ENCODE assay signal across 18 mouse cellular contexts in genomic region chr10:83013984-83014383, GRCm38 (mm10). TPM values are rescaled to one million over a fixed set of nuclear protein-coding genes. Genes with fewer than 3 reads are reported as not detected.
A peak's percentile ranks its signal among the peaks of the same experiment; 100 is the strongest.
DNase-seq lines count a peak whose midpoint lies in the region; ATAC-seq and TF ChIP-seq lines count a peak whose summit lies in the region.
"Had no signal": no experiment of that assay in that cellular context is flagged by ENCODE, and none has a peak within 500 bp of the region (broad histone marks: within the 10 kb centered on the region; RNA-seq: fewer than 3 reads in every experiment).

No protein-coding gene starts in this region.

- no peak overlapping the region for H3K9ac ChIP-seq in intestine, embryonic 16.5 days (ENCODE audit: low read depth, low read length)
- H3K9ac ChIP-seq in intestine, postnatal 0 days (ENCODE audit: low read depth, low read length), result no peak overlapping the region
- H3K9ac ChIP-seq in liver, embryonic 12.5 days, result peak overlapping the region; percentile 49
- H3K9ac ChIP-seq in stomach, embryonic 15.5 days, result no peak overlapping the region
- H3K9ac ChIP-seq: heart, embryonic 15.5 days; hindbrain, embryonic 13.5 days; intestine, embryonic 15.5 days; limb, embryonic 13.5 days; neural tube, embryonic 12.5 days had no signal

- DNase-seq in embryonic facial prominence, embryonic 10.5 days (ENCODE audit: low spot score), result no peak
- no peak for DNase-seq in frontal cortex, postnatal 14 days (ENCODE audit: low spot score in 2 of 2)
- no peak for DNase-seq in kidney, postnatal 36 days
- DNase-seq: cerebellum, adult 18-20 months; cerebellum, postnatal 36 days; gastrocnemius, postnatal 10 days; kidney, postnatal 14 days; thymus, postnatal 14 days had no signal

- H3K4me3 ChIP-seq in intestine, embryonic 16.5 days (ENCODE audit: low read length), result no peak overlapping the region
- no peak overlapping the region for H3K4me3 ChIP-seq in intestine, postnatal 0 days (ENCODE audit: low read depth, low read length)
- H3K4me3 ChIP-seq in embryonic facial prominence, embryonic 10.5 days, result no peak overlapping the region
- H3K4me3 ChIP-seq in liver, embryonic 12.5 days, result no peak overlapping the region
- no peak overlapping the region for H3K4me3 ChIP-seq in stomach, embryonic 15.5 days (replicated peaks)
- H3K4me3 ChIP-seq: heart, embryonic 15.5 days; hindbrain, embryonic 13.5 days; intestine, embryonic 15.5 days; left cerebral cortex, adult 2 months; limb, embryonic 13.5 days; neural tube, embryonic 12.5 days had no signal

- peaks cover 3% of the 10 kb centered on the region; the same call in 1 of the 2 replicates for H3K4me1 ChIP-seq in intestine, embryonic 16.5 days (ENCODE audit: control insufficient read depth, insufficient read depth, low read length)
- H3K4me1 ChIP-seq in intestine, postnatal 0 days (replicated peaks; ENCODE audit: control insufficient read depth, insufficient read depth, low read length), result no peaks in the 10 kb centered on the region
- H3K4me1 ChIP-seq in embryonic facial prominence, embryonic 10.5 days, result peaks cover 33% of the 10 kb centered on the region
- H3K4me1 ChIP-seq in liver, embryonic 12.5 days, result peaks cover 96% of the 10 kb centered on the region
- no peaks in the 10 kb centered on the region for H3K4me1 ChIP-seq in stomach, embryonic 15.5 days
- H3K4me1 ChIP-seq: intestine, embryonic 15.5 days had no signal

- TF ChIP-seq CTCF in intestine, postnatal 0 days (IDR thresholded peaks at IDR 0.05; ENCODE audit: low read depth), result no peak

- H3K4me2 ChIP-seq in intestine, embryonic 16.5 days (ENCODE audit: low read depth, low read length), result no peak overlapping the region
- no peak overlapping the region for H3K4me2 ChIP-seq in intestine, postnatal 0 days (replicated peaks; ENCODE audit: low read depth)
- H3K4me2 ChIP-seq in liver, embryonic 12.5 days, result peak overlapping the region; percentile 48
- no peak overlapping the region for H3K4me2 ChIP-seq in stomach, embryonic 15.5 days
- H3K4me2 ChIP-seq: heart, embryonic 15.5 days; hindbrain, embryonic 13.5 days; intestine, embryonic 15.5 days; limb, embryonic 13.5 days; neural tube, embryonic 12.5 days had no signal

- no peaks in the 10 kb centered on the region for H3K27me3 ChIP-seq in intestine, embryonic 16.5 days (replicated peaks; ENCODE audit: control insufficient read depth, insufficient read depth, low read length)
- no peaks in the 10 kb centered on the region for H3K27me3 ChIP-seq in intestine, postnatal 0 days (replicated peaks; ENCODE audit: control insufficient read depth, insufficient read depth, low read length)
- no peaks in the 10 kb centered on the region for H3K27me3 ChIP-seq in embryonic facial prominence, embryonic 10.5 days (replicated peaks; ENCODE audit: low read depth, poor library complexity, severe bottlenecking)
- H3K27me3 ChIP-seq in liver, embryonic 12.5 days (replicated peaks), result no peaks in the 10 kb centered on the region
- no peaks in the 10 kb centered on the region for H3K27me3 ChIP-seq in stomach, embryonic 15.5 days (replicated peaks)
- H3K27me3 ChIP-seq: heart, embryonic 15.5 days; hindbrain, embryonic 13.5 days; intestine, embryonic 15.5 days; neural tube, embryonic 12.5 days had no signal

- no peaks in the 10 kb centered on the region for H3K36me3 ChIP-seq in intestine, embryonic 16.5 days (ENCODE audit: control insufficient read depth, insufficient read depth, low read length)
- no peaks in the 10 kb centered on the region for H3K36me3 ChIP-seq in intestine, postnatal 0 days (ENCODE audit: control insufficient read depth, insufficient read depth)
- H3K36me3 ChIP-seq in embryonic facial prominence, embryonic 10.5 days (replicated peaks), result no peaks in the 10 kb centered on the region
- peaks cover 9% of the 10 kb centered on the region; the same call in 1 of the 2 replicates for H3K36me3 ChIP-seq in liver, embryonic 12.5 days
- H3K36me3 ChIP-seq in stomach, embryonic 15.5 days, result no peaks in the 10 kb centered on the region
- H3K36me3 ChIP-seq: heart, embryonic 15.5 days; hindbrain, embryonic 13.5 days; intestine, embryonic 15.5 days; limb, embryonic 13.5 days; neural tube, embryonic 12.5 days had no signal

- H3K9me3 ChIP-seq in intestine, embryonic 16.5 days (ENCODE audit: control insufficient read depth, low read length), result no peaks in the 10 kb centered on the region; the same call in 1 of the 2 replicates
- no peaks in the 10 kb centered on the region for H3K9me3 ChIP-seq in intestine, postnatal 0 days (ENCODE audit: control insufficient read depth)
- H3K9me3 ChIP-seq in embryonic facial prominence, embryonic 10.5 days, result no peaks in the 10 kb centered on the region
- 0 out of 2 replicates have a peak, but pooled peaks cover 6% of the 10 kb centered on the region for H3K9me3 ChIP-seq in liver, embryonic 12.5 days (replicated peaks)
- no peaks in the 10 kb centered on the region for H3K9me3 ChIP-seq in stomach, embryonic 15.5 days
- H3K9me3 ChIP-seq: heart, embryonic 15.5 days; hindbrain, embryonic 13.5 days; intestine, embryonic 15.5 days; limb, embryonic 13.5 days; neural tube, embryonic 12.5 days had no signal

- no peak overlapping the region for H3K27ac ChIP-seq in intestine, embryonic 16.5 days (ENCODE audit: low read length)
- H3K27ac ChIP-seq in intestine, postnatal 0 days (ENCODE audit: low read depth, low read length), result no peak overlapping the region
- H3K27ac ChIP-seq in embryonic facial prominence, embryonic 10.5 days (replicated peaks), result peak overlapping the region; percentile 72
- peak overlapping the region; percentile 98 for H3K27ac ChIP-seq in liver, embryonic 12.5 days
- no peak overlapping the region for H3K27ac ChIP-seq in stomach, embryonic 15.5 days
- H3K27ac ChIP-seq: heart, embryonic 15.5 days; hindbrain, embryonic 13.5 days; intestine, embryonic 15.5 days; left cerebral cortex, adult 2 months; limb, embryonic 13.5 days; neural tube, embryonic 12.5 days had no signal

- ATAC-seq in intestine, embryonic 16.5 days, result peak; percentile 7; the same call in 1 of the 2 replicates
- ATAC-seq in intestine, postnatal 0 days, result no peak
- ATAC-seq in liver, embryonic 12.5 days, result peak; percentile 75
- ATAC-seq in stomach, embryonic 15.5 days (ENCODE audit: insufficient read depth, low FRiP score, low read depth), result peak; percentile 34; the same call in 1 of the 2 replicates
- ATAC-seq: intestine, embryonic 15.5 days had no signal

- WGBS in intestine, embryonic 16.5 days, result 84% methylated on average over 4 of the region's 4 CpGs
- WGBS in intestine, postnatal 0 days, result 90% methylated on average over 4 of the region's 4 CpGs
- 76% methylated on average over 4 of the region's 4 CpGs for WGBS in embryonic facial prominence, embryonic 10.5 days
- WGBS in liver, embryonic 12.5 days (ENCODE audit: insufficient replicate concordance), result 32% methylated on average over 4 of the region's 4 CpGs
- WGBS in stomach, embryonic 15.5 days, result 67% methylated on average over 4 of the region's 4 CpGs

RNA-seq across cellular contexts. Expression of gene Chst11, which starts 28.7 kb away (rescaled TPM):
- polyA plus RNA-seq in intestine, embryonic 16.5 days (2015; fragmentation: Nextera tagmentation; extraction: Ambion mirVana), result 0.80 and 0.88 TPM in 2 replicates
- 0.46 and 0.50 TPM in 2 replicates for polyA plus RNA-seq in intestine, postnatal 0 days (2015; fragmentation: Nextera tagmentation; extraction: Ambion mirVana)
- 1.1 and 1.3 TPM in 2 replicates for polyA plus RNA-seq in embryonic facial prominence, embryonic 10.5 days (2016; fragmentation: Nextera tagmentation; extraction: Ambion mirVana)
- 1.9 TPM in 2 replicates for polyA plus RNA-seq in liver, embryonic 12.5 days (2016; fragmentation: Nextera tagmentation; extraction: Ambion mirVana)
- 1.2 and 1.4 TPM in 2 replicates for polyA plus RNA-seq in stomach, embryonic 15.5 days (2015; fragmentation: Nextera tagmentation; extraction: Ambion mirVana)

Comparison
In these comparisons a context has a peak if more than half of its experiments do, and no peak if none do; other contexts are left out.
1. H3K27ac ChIP-seq: peak in embryonic facial prominence, embryonic 10.5 days (single experiment) and liver, embryonic 12.5 days (single experiment); none in intestine, embryonic 16.5 days (single experiment), intestine, postnatal 0 days (single experiment) and stomach, embryonic 15.5 days (single experiment).